Mouse (Mus musculus) thymus, postnatal 36 days (tissue): ENCODE results near the gene Adcy4.

Experiments used
- DNase-seq, 2 experiments: peaks; one replicate each; pipeline ENCODE4 v3.0.0; 2022; ENCODE audit warnings: mixed read lengths in 2 of 2

Gene Adcy4

GRCm38 (mm10) chr14:55757566-55757965 is 26.3 kb downstream of the Adcy4 start:
- DNase-seq: no peak

- DNase-seq: no peak
Observed at GRCm38 (mm10) chr14:55747051-55747847, 36.6 kb downstream of the Adcy4 start.

GRCm38 (mm10) chr14:55745861-55746237 is 38.0 kb downstream of the Adcy4 start:
- DNase-seq: no peak

GRCm38 (mm10) chr14:55745180-55745860 is 38.6 kb downstream of the Adcy4 start, which contains the start of the genes Dhrs1 and Nop9:
Dhrs1 (minus strand) TSS chr14:55745690.
Nop9 (plus strand) TSS chr14:55745693.
- peak; percentile 85 to 87 for DNase-seq

DNA sequence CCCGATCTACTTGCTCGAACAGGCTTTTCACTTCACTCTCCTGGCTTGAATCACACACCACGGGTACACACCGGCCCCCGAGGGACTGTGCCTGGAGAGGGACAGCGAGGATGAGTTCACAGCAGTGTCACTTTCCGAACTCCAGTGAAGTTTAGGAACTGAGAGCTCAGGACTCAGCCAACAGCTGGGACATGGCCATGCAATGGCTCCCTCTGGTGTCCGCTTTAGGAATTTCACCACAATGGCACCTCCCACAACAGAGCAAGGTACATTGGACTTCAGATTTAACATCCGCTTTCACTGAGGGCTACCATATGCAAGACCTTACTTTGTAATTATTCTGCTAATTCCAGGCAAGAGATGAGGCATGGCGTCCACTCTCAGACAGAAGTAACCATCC is 40.2 kb downstream of the Adcy4 start:
- DNase-seq: peak; percentile 81 to 85

- no peak for DNase-seq
Observed at GRCm38 (mm10) chr14:55737086-55737687, 46.7 kb downstream of the Adcy4 start.

GRCm38 (mm10) chr14:55735758-55736157 is 48.1 kb downstream of the Adcy4 start:
- DNase-seq: no peak

DNA sequence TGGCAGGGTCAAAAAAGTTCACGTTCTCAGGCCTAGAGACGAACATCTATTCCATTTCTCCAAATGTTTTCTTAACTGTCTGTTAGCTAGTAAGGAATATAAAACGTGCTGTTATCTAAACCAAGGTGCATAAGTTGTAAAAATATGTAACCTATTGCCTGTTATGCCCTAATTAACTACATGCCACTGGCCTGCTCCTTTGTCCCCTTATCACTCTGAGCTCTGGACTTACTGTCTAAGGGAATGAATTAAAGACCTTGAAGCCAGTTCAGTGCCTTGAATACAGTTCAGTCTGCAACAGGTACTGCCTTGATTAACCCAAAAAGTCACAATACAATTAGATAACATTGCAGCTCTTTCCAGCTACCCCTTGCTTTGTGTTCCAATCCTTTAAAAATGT is 48.6 kb downstream of the Adcy4 start:
- DNase-seq: no peak

- no peak for DNase-seq
Observed at GRCm38 (mm10) chr14:55734869-55735268, 49.0 kb downstream of the Adcy4 start.

DNA sequence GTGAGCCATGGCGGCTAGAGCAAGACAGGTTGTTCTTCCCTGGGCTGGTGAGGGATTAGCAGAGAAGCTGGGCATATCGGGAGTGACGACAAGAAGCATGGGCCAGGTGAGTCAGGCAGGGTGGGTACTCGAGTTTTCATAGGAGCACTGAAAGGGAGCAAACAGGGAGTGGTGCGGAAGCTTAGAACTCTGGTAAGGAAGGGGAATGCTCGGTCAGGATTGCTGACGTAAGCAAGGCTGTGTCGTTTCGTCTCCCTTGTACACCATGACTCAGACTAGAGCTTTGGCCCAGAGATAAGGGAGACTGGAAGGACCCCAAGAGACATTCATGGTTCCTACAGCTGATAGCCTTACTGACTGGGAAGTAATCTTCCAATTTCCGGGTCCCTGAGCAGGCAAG is 50.0 kb downstream of the Adcy4 start:
- DNase-seq: no peak

DNA sequence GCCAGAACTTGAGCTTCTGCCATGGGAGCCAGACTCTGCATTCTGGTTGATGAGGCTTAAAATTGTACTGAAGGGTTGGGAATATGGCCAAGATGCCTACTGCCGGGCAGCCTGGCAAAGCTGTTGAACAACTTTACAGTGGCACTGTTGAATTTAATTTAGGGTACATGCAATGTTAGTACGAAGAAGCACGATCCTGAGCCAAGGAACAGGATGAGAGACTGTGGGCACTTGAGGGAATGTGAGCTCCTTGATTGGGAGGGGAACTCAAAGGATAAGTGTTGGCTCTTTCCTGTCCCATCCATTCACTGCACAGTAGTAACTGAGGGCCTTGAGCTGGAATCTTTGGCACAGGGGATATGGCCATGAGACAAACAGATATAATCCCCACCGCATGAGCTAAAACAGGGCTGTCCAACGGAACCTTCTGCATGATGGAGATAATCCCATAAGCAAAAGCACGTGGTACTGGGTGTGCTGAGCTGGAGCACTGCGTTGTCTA is 53.3 kb downstream of the Adcy4 start:
- no peak for DNase-seq

- no peak for DNase-seq
Observed at GRCm38 (mm10) chr14:55730116-55730515, 53.8 kb downstream of the Adcy4 start.

DNA sequence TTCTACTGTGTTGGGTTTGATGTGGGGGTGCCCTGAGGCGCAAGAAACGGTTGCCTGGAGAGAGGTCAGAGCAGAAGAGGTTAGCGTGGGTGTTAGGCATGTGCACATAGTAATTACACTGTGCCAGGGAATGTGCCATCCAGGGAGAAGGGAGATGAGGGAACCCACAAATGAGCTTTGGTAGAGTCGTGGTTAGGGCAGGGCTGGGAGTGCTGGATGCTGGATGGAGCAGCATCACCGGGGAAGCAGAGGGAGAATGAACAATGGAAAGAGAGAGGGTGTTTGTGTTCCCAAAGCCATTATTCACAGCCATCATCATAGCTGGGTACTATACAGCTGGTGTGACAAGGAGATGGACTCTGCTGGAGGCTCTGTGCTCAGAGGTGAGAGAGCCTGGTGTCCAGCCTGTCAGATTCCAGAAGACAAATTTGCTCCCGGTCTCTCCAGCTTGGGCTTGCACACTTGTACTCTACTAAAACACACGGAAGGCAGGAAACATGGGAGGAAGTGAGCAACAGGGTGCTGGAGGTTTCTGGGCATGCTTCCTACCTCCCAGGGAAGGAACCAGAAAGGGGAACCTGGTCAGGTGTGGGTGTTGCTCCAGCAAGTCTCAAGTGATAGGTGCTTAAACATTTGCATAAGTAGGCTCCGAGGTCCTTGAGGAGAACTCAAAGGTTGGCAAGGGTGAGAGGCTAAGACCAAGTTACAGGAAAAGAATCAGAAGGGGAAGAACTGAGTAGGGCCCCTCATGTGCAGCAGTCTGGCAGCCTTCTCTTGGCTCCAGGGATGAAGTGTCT is 55.8 kb downstream of the Adcy4 start:
- no peak for DNase-seq

DNA sequence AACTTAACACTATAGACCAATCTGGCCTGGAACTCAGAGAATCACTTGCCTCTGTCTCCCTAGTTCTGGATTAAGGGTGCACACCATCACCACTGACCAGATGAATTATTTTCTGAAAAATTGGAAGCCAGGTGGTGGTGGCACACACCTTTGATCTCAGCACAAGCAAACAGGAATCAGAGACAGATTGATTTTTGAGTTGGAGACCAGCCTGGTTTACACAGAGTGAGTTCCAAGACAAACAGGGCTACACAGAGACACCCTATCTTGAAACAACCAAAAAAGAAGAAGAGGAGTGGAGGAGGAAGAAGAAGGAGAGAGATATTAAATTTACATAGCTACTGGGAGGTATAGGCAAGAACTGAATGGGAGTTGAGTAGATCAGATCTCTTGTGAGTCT is 57.6 kb downstream of the Adcy4 start:
- no peak for DNase-seq

GRCm38 (mm10) chr14:55724411-55724871 is 59.5 kb downstream of the Adcy4 start:
- DNase-seq: peak; percentile 71 to 85

GRCm38 (mm10) chr14:55723433-55723832 is 60.5 kb downstream of the Adcy4 start:
- no peak for DNase-seq

DNA sequence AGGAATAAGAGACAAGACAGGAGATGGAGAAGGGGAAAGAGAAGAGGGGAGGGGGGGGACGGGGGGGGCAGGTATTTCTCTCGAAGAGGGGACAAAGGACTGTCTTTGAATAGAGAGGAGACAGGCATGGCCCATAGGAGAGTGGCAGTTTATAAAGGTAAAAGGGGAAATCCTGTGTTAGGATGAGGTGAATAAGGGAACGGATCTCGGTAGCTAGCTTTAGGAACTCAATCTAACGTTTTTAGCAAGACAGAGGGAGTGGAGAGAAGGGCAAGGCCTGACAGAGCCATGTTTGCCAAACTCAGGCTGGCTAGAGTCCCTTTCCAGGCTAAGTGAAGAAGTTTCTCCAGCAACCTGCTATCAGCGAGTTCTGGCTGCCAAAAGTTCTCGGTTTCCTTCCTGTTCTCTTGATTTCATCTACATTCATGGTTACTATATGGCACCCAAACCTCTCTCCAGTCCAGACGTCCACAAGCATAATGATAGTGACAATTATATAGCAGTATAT is 61.4 kb downstream of the Adcy4 start:
- DNase-seq: no peak

GRCm38 (mm10) chr14:55721700-55722437 is 62.0 kb downstream of the Adcy4 start, which contains the start of gene Rabggta:
Rabggta (minus strand) TSS chr14:55722263.
- peak; percentile 97 to 98 for DNase-seq

GRCm38 (mm10) chr14:55721076-55721475 is 62.8 kb downstream of the Adcy4 start:
- no peak for DNase-seq

- no peak for DNase-seq
Observed at GRCm38 (mm10) chr14:55720666-55721065, 63.2 kb downstream of the Adcy4 start.

DNA sequence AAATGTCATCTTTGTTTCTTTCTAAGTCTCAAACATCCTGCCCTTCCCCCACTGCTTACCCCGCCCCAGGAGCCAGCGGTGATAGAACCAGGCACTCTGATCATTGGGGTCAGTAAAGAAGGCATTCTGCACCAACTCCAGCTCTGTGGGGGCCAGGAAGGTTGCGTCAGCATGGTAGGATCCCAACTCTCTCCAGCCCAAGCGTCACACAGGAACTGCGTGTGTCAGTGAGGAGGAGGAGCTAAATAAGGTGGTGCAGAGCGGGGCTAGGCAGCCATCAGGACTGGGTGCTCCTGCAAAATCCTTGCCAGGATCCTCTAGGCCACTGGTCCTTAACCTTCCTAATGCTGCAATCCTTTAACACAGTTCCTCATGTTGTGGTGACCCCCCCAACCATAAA is 64.2 kb downstream of the Adcy4 start:
- no peak for DNase-seq
